In the genomic region with DNA sequence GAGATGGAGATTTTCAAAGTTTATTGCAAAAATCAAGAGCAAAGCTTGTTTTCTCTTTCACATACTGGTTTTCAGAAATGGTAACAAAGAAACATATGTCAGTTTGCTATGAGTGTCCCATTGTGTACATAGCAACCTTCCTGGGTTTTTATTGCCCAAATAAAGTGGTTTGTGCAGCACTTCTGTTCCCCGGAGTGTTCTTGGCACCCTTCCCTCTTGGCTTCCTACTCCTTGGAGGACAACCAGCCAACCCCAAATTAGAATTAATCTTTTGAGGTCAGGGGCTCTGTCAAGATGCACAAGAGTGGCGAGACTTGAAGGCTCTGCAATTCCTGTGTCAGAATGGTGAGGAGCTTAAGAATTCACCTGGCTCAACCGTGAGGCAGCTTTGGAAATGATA, we compare ENCODE assay signal across 10 mouse cellular contexts. TPM values are rescaled to one million over a fixed set of nuclear protein-coding genes. Genes with fewer than 3 reads are reported as not detected.
DNase-seq lines count a peak whose midpoint lies in the region; ATAC-seq and TF ChIP-seq lines count a peak whose summit lies in the region.
"Had no signal": no experiment of that assay in that cellular context is flagged by ENCODE, and none has a peak within 500 bp of the region (broad histone marks: within the 10 kb centered on the region; RNA-seq: fewer than 3 reads in every experiment).

No protein-coding gene starts in this region.

- peaks cover 14% of the 10 kb centered on the region for H3K4me1 ChIP-seq in hindbrain, embryonic 12.5 days
- H3K4me1 ChIP-seq in hindbrain, embryonic 10.5 days (replicated peaks) = peaks cover 10% of the 10 kb centered on the region; the same call in 1 of the 2 replicates
- peaks cover 11% of the 10 kb centered on the region; the same call in 1 of the 2 replicates for H3K4me1 ChIP-seq in embryonic facial prominence, embryonic 15.5 days
- no peaks in the 10 kb centered on the region; the same call in 1 of the 2 replicates for H3K4me1 ChIP-seq in stomach, postnatal 0 days (replicated peaks; ENCODE audit: control insufficient read depth, insufficient read depth)

- 73% methylated on average over 3 of the region's 3 CpGs for WGBS in hindbrain, embryonic 12.5 days
- 78% methylated on average over 3 of the region's 3 CpGs for WGBS in hindbrain, embryonic 10.5 days
- WGBS in embryonic facial prominence, embryonic 15.5 days = 32% methylated on average over 3 of the region's 3 CpGs
- WGBS in large intestine, adult 2 months = 6% methylated on average over 3 of the region's 3 CpGs
- 9% methylated on average over 3 of the region's 3 CpGs for WGBS in stomach, postnatal 0 days

- H3K4me3 ChIP-seq in hindbrain, embryonic 12.5 days = no peak overlapping the region
- H3K4me3 ChIP-seq in hindbrain, embryonic 10.5 days = no peak overlapping the region
- H3K4me3 ChIP-seq in embryonic facial prominence, embryonic 15.5 days (replicated peaks) = no peak overlapping the region
- H3K4me3 ChIP-seq in stomach, postnatal 0 days (ENCODE audit: low read depth, low read length) = no peak overlapping the region
- H3K4me3 ChIP-seq: erythroblast, embryonic 14.5 days had no signal

- intact Hi-C loops in heart, postnatal 10 days (cut with DNase I) = no loop called here

- no peak for TF ChIP-seq CTCF in stomach, postnatal 0 days (IDR thresholded peaks at IDR 0.05; ENCODE audit: low read depth)

- DNase-seq in hindbrain, embryonic 10.5 days (ENCODE audit: low spot score) = no peak
- DNase-seq in heart, postnatal 10 days = peak; percentile 45 to 60
- peak; percentile 48 for DNase-seq in large intestine, adult 2 months (ENCODE audit: low read depth, low spot score)
- DNase-seq in stomach, postnatal 0 days (ENCODE audit: low spot score) = no peak
- DNase-seq in thymus, postnatal 14 days = no peak

- no peak for TF ChIP-seq EP300 in stomach, postnatal 0 days (optimal IDR thresholded peaks at IDR 0.05)

- H3K27ac ChIP-seq in hindbrain, embryonic 12.5 days = peak overlapping the region; percentile 48; the same call in 1 of the 2 replicates
- H3K27ac ChIP-seq in hindbrain, embryonic 10.5 days = no peak overlapping the region
- H3K27ac ChIP-seq in embryonic facial prominence, embryonic 15.5 days (replicated peaks) = 0 out of 2 replicates have a peak overlapping the region, but pooled peaks have one; percentile 7
- H3K27ac ChIP-seq in stomach, postnatal 0 days (replicated peaks) = peak overlapping the region; percentile 76
- H3K27ac ChIP-seq: liver, embryonic 14.5 days had no signal

- ATAC-seq in hindbrain, embryonic 12.5 days (ENCODE audit: low FRiP score) = no peak
- ATAC-seq in embryonic facial prominence, embryonic 15.5 days (ENCODE audit: insufficient number of reproducible peaks, low FRiP score, low TSS enrichment, low read depth) = no peak
- ATAC-seq in stomach, postnatal 0 days (ENCODE audit: low FRiP score, low TSS enrichment) = peak; percentile 77; the same call in 1 of the 2 replicates
- no peak for ATAC-seq in megakaryocyte progenitor cell, adult 5-6 weeks (replicated peaks; ENCODE audit: poor library complexity)

- H3K9me3 ChIP-seq in hindbrain, embryonic 12.5 days (replicated peaks) = no peaks in the 10 kb centered on the region
- no peaks in the 10 kb centered on the region for H3K9me3 ChIP-seq in hindbrain, embryonic 10.5 days
- H3K9me3 ChIP-seq in embryonic facial prominence, embryonic 15.5 days (replicated peaks) = no peaks in the 10 kb centered on the region
- H3K9me3 ChIP-seq in stomach, postnatal 0 days (ENCODE audit: control insufficient read depth, low read length) = no peaks in the 10 kb centered on the region

- H3K4me2 ChIP-seq in hindbrain, embryonic 12.5 days (replicated peaks) = no peak overlapping the region
- H3K4me2 ChIP-seq in embryonic facial prominence, embryonic 15.5 days (replicated peaks) = no peak overlapping the region
- H3K4me2 ChIP-seq in stomach, postnatal 0 days (replicated peaks; ENCODE audit: low read depth) = no peak overlapping the region

- H3K9ac ChIP-seq in hindbrain, embryonic 12.5 days = no peak overlapping the region
- no peak overlapping the region for H3K9ac ChIP-seq in embryonic facial prominence, embryonic 15.5 days
- H3K9ac ChIP-seq in stomach, postnatal 0 days (ENCODE audit: low read length) = no peak overlapping the region
- H3K9ac ChIP-seq: liver, embryonic 14.5 days had no signal

- H3K27me3 ChIP-seq in hindbrain, embryonic 12.5 days = no peaks in the 10 kb centered on the region
- H3K27me3 ChIP-seq in hindbrain, embryonic 10.5 days (ENCODE audit: insufficient read depth, poor library complexity, severe bottlenecking) = no peaks in the 10 kb centered on the region
- H3K27me3 ChIP-seq in embryonic facial prominence, embryonic 15.5 days = no peaks in the 10 kb centered on the region
- no peaks in the 10 kb centered on the region for H3K27me3 ChIP-seq in stomach, postnatal 0 days (ENCODE audit: control insufficient read depth, insufficient read depth, low read length)

- no peaks in the 10 kb centered on the region for H3K36me3 ChIP-seq in hindbrain, embryonic 12.5 days
- no peaks in the 10 kb centered on the region for H3K36me3 ChIP-seq in hindbrain, embryonic 10.5 days
- H3K36me3 ChIP-seq in embryonic facial prominence, embryonic 15.5 days = no peaks in the 10 kb centered on the region
- H3K36me3 ChIP-seq in stomach, postnatal 0 days (ENCODE audit: control insufficient read depth, insufficient read depth, low read length) = no peaks in the 10 kb centered on the region

RNA-seq across cellular contexts. Expression of a gene that starts 55.6 kb away (rescaled TPM):
- 27.2 and 27.8 TPM in 2 replicates for polyA plus RNA-seq in hindbrain, embryonic 12.5 days (2016; fragmentation: Nextera tagmentation; extraction: Ambion mirVana)
- polyA plus RNA-seq in hindbrain, embryonic 10.5 days (2016; fragmentation: Nextera tagmentation; extraction: Ambion mirVana) = 27.6 and 29.1 TPM in 2 replicates
- 25.1 and 26.1 TPM in 2 replicates for polyA plus RNA-seq in embryonic facial prominence, embryonic 15.5 days (2015; fragmentation: Nextera tagmentation; extraction: Ambion mirVana)
- total RNA-seq in heart, postnatal 10 days (2021) = 10 to 100 TPM; 17.9 to 20.9 TPM
- polyA plus RNA-seq in large intestine, adult 2 months (2012; rRNA removed) = 2.8 and 3.3 TPM in 2 replicates
- polyA plus RNA-seq in stomach, postnatal 0 days (2015; fragmentation: Nextera tagmentation; extraction: Ambion mirVana) = 15.1 and 16.7 TPM in 2 replicates
- 14.1 and 20.0 TPM in 2 replicates for total RNA-seq in megakaryocyte progenitor cell, adult 5-6 weeks (2015)
- total RNA-seq in megakaryocyte progenitor cell, adult 5-6 weeks (2017) = 9.2 and 14.3 TPM in 2 replicates

Comparison
In these comparisons a context has a peak if more than half of its experiments do, and no peak if none do; other contexts are left out.
1. DNase-seq: peak in heart, postnatal 10 days (2 of 2) and large intestine, adult 2 months (single experiment); none in hindbrain, embryonic 10.5 days (single experiment), stomach, postnatal 0 days (single experiment) and thymus, postnatal 14 days (single experiment).